Mouse (Mus musculus) thymus, adult 2 months (tissue): Measurements from ENCODE around the gene Gm20388.

Experiments used
- CTCF ChIP-seq: fragments of 200-500 bp; IDR thresholded peaks from 2 replicates; pipeline ENCODE4 v1.5.1; 2012; ENCODE audit warnings: mild to moderate bottlenecking, control low read depth, low read length, moderate library complexity, borderline replicate concordance; ENCODE audit not compliant: control insufficient read depth, poor library complexity, insufficient read depth; ENCODE audit errors: extremely low read depth
- POLR2A ChIP-seq: fragments of 200-500 bp; IDR thresholded peaks from 2 replicates; pipeline ENCODE4 v1.6.1; 2012; ENCODE audit warnings: mild to moderate bottlenecking, low read length, control low read depth, moderate library complexity; ENCODE audit not compliant: control insufficient read depth, poor library complexity, insufficient read depth; ENCODE audit errors: extremely low read depth

DNA sequence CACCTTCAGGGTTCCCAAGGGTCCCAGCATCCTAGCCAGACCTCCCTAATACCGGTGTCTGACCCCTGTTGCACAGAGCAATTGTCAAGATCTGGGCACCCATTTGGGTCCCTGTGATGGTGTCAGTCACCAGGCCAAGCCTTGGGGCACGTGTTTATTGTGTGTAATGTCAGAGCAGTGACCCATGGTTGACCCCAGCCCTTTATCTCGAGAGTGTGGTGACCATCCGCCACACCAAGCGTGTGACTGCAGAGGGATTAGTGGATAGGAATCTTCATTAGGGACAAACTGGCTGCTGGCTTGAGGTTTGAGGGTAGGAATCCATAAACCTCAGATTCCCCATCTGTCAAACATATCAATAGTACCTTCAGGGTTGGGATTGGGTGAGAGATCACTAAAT lies 2758.7 kb downstream of the Gm20388 start:
- TF ChIP-seq CTCF (no peak), POLR2A (no peak)
